Mouse (Mus musculus) cerebellum, postnatal 10 days (tissue): ENCODE data around the gene Psmc3ip.

ENCODE experiments used
- DNase-seq, 2 experiments: peaks; one replicate each; pipeline ENCODE4 v3.0.0; 2021; ENCODE audit warnings: mixed read lengths in 2 of 2

Psmc3ip gene

DNA sequence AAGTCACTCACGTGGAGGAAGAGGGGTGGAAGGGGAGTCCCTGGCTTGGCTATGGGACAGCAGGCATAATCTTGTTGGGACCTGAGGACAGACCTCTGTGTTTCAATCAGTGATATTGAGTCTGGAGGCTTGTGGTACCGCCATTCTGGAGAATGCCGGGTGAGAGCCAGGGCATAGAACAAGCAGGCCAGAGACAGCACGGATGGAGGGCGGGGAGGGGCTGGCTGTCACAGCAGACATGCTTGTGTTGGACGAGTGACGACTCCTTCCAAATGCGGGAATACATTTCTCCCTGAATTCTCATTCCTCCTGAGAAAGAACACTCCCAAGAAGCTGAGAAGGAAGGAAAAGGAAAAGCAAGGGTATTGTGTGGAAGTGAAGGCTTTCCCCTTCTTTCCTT is 43.6 kb downstream of the Psmc3ip start:
- DNase-seq: peak; percentile 58 to 69

DNA sequence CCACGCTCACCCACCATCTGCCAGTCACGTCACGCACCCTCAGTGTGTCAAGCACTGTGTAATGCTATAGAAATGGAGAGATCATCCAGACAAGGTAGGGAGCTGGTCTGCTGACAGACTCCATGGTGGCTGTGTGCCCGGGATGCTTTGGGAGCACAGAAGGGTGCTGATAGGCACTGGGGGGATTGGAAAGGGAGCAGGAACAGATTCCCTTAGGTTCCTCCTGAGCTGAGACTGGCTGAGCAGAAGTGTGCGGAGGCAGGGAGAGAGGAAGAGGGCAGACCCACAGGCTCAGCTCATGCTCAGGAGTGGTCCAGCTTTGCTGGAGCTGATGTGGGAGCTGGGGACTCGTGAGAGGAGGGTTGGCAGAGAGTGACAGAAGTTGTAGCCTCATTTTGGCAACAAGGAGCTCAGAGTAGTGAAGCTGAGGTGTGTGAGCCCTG is 44.2 kb downstream of the Psmc3ip start:
- DNase-seq: peak; percentile 73

DNA sequence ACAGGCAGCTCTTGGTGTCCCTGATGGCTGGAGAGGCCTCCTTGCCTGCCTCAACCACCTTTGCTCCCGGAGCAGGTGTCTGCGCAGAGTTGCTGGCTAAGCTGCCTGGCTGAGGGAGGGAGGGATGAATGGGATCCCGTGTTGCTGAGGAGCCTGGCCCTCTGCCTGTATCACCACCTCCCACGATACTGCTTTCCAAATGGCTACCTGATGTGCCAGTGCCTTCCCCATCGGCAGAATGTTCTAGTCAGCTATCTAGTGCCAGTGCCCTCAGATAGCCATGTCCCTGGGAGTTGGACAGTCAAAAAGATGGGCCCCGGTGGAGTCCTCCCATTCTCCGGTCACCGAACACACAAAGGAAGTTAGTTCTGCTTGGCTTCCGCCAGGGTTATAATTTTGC is 44.9 kb downstream of the Psmc3ip start:
- peak; percentile 73 to 78 for DNase-seq

DNA sequence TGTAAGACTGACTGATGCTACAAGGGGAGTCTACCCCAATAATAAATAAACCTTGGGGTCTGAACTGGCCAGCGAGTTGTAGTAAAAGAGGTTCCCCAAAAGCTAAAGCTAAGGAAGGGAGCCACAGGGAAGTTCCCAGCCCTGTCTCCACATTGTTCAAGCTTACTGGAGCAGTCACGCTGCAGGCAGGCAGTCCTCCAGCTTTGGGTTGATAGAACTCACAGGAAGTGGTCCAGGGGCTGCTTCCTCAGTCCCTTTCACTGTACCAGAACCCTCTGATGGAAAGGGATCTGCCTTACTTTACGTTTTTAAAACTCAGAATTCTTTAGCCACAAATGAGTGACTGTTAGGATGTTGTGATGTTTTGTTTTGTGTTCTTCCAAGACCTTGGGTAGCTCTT is 47.7 kb downstream of the Psmc3ip start:
- no peak for DNase-seq

DNA sequence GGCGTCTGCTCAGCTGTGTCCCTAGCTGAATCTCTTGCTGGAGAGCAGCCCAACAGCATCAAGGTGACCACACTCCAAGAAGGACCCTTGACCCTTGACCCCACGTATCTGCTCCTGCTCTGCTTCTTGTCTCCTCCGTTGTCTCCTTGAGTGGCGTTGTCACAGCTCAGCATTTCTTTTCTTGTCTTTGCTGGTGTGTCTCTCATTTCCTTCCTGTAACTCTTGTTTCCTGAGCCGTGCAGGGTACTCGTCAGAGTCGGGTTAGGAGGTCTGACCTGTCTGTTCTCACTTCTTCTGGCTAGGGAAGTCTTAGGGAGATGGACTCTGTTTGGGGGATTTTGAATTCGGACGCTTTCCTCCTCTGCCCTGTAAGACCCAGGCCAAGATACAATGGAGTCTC is 48.8 kb downstream of the Psmc3ip start:
- peak in 1 of 2 experiments; percentile 48 for DNase-seq

DNA sequence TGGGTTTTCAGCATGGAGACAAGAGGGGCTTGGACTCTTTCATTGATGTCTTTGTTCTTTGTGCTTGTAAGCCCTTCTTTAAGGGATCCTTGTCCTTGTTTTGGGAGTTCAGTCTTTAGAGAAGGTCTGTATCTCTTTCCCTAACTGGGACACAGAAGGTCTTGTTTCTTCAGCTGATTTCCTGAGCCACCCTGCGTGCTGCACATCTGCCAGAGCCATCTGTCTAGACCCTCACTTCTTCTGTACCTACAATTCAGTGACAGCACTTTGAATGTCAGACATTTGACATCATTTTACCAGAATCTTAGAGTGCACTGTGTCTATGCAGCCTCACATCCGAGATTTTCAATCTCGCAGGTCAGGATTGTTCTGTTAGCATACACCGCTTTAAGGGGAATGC is 49.4 kb downstream of the Psmc3ip start:
- DNase-seq: peak in 1 of 2 experiments; percentile 38
